Mouse (Mus musculus) MN1 (cell line): Measurements from ENCODE around the gene Zfhx3.
"Not testable (repeated sequence)": the region's sequence is repeated elsewhere in the genome, so short reads cannot be mapped to it uniquely, and the experiment has no call there.

Experiments used
- DNase-seq: peaks from one replicate; pipeline ENCODE4 v3.0.0-alpha.2; 2016; ENCODE audit warnings: low spot score

The Zfhx3 gene

GRCm38 (mm10) chr8:107941922-107942694 lies at the start of gene Zfhx3:
Zfhx3 (plus strand) TSS chr8:107942644.
- DNase-seq = peak; percentile 23

GRCm38 (mm10) chr8:107918984-107919383 lies 23.5 kb upstream of the Zfhx3 start:
- no peak for DNase-seq

- no peak for DNase-seq
Observed at GRCm38 (mm10) chr8:107926149-107926548, 16.3 kb upstream of the Zfhx3 start.

GRCm38 (mm10) chr8:107936725-107937124 lies 5.7 kb upstream of the Zfhx3 start:
- DNase-seq = no peak

- DNase-seq = not testable (repeated sequence)
Observed at GRCm38 (mm10) chr8:107938231-107938630, 4.2 kb upstream of the Zfhx3 start.

- DNase-seq = no peak
Observed at GRCm38 (mm10) chr8:107940181-107940580, 2.3 kb upstream of the Zfhx3 start.

GRCm38 (mm10) chr8:107942752-107943510 lies 487 bp downstream of the Zfhx3 start:
- DNase-seq = peak; percentile 69

GRCm38 (mm10) chr8:107943550-107944348 lies 1.3 kb downstream of the Zfhx3 start:
- DNase-seq = peak; percentile 70

- peak; percentile 50 for DNase-seq
Observed at GRCm38 (mm10) chr8:107944676-107945600, 2.5 kb downstream of the Zfhx3 start.

GRCm38 (mm10) chr8:107946888-107947287 lies 4.4 kb downstream of the Zfhx3 start:
- peak; percentile 35 for DNase-seq

GRCm38 (mm10) chr8:107955887-107956286 lies 13.4 kb downstream of the Zfhx3 start:
- DNase-seq = peak; percentile 58

GRCm38 (mm10) chr8:107957566-107957965 lies 15.1 kb downstream of the Zfhx3 start:
- DNase-seq = no peak

GRCm38 (mm10) chr8:107960466-107960865 lies 18.0 kb downstream of the Zfhx3 start:
- no peak for DNase-seq

- no peak for DNase-seq
Observed at GRCm38 (mm10) chr8:107960878-107961277, 18.4 kb downstream of the Zfhx3 start.

- no peak for DNase-seq
Observed at GRCm38 (mm10) chr8:107972198-107972597, 29.8 kb downstream of the Zfhx3 start.

GRCm38 (mm10) chr8:107974451-107974850 lies 32.0 kb downstream of the Zfhx3 start:
- no peak for DNase-seq

GRCm38 (mm10) chr8:107978247-107978646 lies 35.8 kb downstream of the Zfhx3 start:
- peak; percentile 28 for DNase-seq

- DNase-seq = peak; percentile 83
Observed at GRCm38 (mm10) chr8:107980618-107981017, 38.2 kb downstream of the Zfhx3 start.

- peak; percentile 56 for DNase-seq
Observed at GRCm38 (mm10) chr8:107986629-107987028, 44.2 kb downstream of the Zfhx3 start.

- no peak for DNase-seq
Observed at GRCm38 (mm10) chr8:107998874-107999273, 56.4 kb downstream of the Zfhx3 start.

GRCm38 (mm10) chr8:108011516-108011915 lies 69.1 kb downstream of the Zfhx3 start:
- peak; percentile 62 for DNase-seq
